Mouse (Mus musculus): ENCODE data around the gene Zfp704. TPM values are rescaled to one million over a fixed set of nuclear protein-coding genes. Genes with fewer than 3 reads are reported as not detected.

Gene Zfp704
- polyA plus RNA-seq, 1 experiment: 4.0 TPM

DNA sequence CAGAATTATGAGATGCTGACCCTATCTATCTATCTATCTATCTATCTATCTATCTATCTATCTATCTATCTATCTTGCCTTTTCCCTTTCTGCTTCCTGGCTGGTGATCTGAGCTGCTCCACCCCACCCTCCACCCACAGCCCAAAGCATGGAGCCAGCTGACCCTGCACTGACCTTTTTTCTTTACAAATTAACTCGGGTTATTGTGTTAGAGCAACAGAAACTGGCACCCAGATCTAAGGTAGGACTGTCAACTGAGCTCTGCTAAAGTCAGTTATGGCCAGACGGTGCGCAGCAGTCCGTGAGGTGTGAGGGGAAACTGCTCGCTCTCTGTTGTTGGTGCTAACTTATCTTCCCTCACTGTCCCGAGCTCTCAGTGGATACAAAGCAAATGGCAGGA is 87.9 kb downstream of the Zfp704 start:
- peaks cover 12% of the 10 kb centered on the region; the same call in 1 of the 2 replicates for H3K4me1 ChIP-seq (ENCODE audit: control insufficient read depth, insufficient read depth, insufficient read length, low read length)
- no peak overlapping the region for H3K4me3 ChIP-seq (ENCODE audit: insufficient read depth, low read depth, low read length)
- H3K27ac ChIP-seq (replicated peaks; ENCODE audit: low read depth, low read length): no peak overlapping the region

DNA sequence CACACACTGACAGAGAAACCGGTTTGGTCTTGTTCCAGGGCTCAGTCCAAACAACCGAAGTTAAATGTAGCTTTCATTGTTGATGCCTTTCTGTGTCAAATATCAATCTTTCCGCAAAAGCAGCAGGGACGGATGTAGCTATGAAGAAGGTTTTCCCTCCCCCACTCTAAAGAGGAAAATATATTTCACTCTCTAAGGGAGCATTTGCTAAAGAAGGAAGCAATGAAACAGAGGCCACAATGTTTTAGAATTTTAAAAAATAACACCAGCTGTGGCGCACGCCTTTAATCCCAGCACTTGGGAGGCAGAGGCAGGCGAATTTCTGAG is 89.2 kb downstream of the Zfp704 start:
- peaks cover 12% of the 10 kb centered on the region; the same call in 1 of the 2 replicates for H3K4me1 ChIP-seq (ENCODE audit: control insufficient read depth, insufficient read depth, insufficient read length, low read length)
- peak overlapping the region; percentile 36; the same call in 1 of the 2 replicates for H3K27ac ChIP-seq (replicated peaks; ENCODE audit: low read depth, low read length)
- H3K4me3 ChIP-seq (ENCODE audit: insufficient read depth, low read depth, low read length): no peak overlapping the region; the same call in 1 of the 2 replicates

DNA sequence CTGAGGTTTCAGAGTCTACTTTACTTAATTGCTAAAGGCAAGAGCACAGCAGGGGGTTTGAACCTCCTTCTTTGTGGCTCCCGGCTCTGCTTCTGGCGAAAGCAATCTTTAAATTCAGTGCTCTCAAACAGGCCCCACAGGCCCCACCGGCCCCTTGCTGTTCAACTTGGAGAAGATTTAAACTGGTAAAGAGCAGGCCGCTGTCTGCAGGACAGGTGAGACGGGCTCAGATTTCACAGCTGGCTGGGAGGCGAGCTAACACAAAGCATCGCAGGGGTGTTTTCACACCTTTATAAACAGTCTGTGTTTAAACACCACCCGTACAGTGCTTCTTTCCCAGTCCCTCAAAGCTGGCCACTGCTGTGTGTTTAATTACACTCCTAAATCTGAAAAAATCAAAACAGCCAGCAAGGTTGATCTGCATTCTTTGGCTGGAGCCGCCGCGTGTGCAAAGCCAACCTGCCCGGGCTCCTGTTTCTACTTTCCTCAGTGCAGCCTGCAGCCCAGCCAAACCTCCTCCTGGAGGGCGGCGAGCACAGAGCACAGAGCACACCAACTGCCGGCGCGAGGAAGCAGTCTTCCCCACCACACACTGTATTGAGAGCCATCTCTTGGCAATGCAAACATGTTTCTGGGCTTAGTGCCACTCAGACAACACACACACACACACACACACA is 89.7 kb downstream of the Zfp704 start:
- Histone ChIP-seq H3K4me1 (ENCODE audit: control insufficient read depth, insufficient read depth, insufficient read length, low read length) (peaks cover 15% of the 10 kb centered on the region; the same call in 1 of the 2 replicates), H3K27ac (replicated peaks; ENCODE audit: low read depth, low read length) (peak overlapping the region; percentile 36; the same call in 1 of the 2 replicates), H3K4me3 (ENCODE audit: insufficient read depth, low read depth, low read length) (no peak overlapping the region; the same call in 1 of the 2 replicates)

DNA sequence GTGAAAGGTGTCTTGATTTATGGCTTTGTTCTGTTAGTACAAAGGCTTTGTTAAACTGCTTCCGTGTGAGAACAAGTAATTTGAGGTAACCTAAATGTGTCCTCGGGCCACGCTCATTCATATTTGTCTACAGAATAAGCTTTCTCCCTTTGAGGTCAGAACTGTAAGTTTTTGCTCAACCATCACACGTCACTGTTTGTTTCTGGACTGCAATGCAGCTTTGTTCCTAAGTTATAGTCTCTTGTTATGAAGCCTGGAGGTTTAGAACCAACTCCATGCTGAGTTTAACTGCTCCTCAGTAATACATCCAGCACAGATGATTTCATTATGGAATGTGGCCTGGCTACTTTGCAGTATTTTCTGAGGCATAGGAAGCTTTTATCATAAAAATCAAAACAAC is 90.4 kb downstream of the Zfp704 start:
- H3K4me3 ChIP-seq (ENCODE audit: insufficient read depth, low read depth, low read length): no peak overlapping the region
- peaks cover 16% of the 10 kb centered on the region; the same call in 1 of the 2 replicates for H3K4me1 ChIP-seq (ENCODE audit: control insufficient read depth, insufficient read depth, insufficient read length, low read length)
- no peak overlapping the region for H3K27ac ChIP-seq (replicated peaks; ENCODE audit: low read depth, low read length)

DNA sequence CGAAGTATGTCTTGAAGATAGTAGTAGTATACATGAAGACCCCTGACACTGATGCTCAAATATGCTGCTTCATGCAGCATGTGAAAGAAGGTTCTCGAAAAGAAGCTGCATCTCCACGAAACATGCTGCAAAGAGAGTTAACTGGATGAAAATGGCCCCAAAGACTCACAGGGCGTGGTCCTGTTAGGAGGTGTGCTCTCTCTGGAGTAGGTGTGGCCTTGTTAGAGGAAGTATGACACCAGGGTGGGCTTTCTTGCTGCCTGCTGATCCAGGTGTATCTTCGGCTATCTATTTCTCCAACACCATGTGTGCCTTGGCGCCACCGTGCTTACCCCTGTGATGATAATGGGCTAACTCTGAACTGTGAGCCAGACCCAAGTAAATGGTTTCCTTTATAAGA is 90.9 kb downstream of the Zfp704 start:
- peaks cover 16% of the 10 kb centered on the region; the same call in 1 of the 2 replicates for H3K4me1 ChIP-seq (ENCODE audit: control insufficient read depth, insufficient read depth, insufficient read length, low read length)
- no peak overlapping the region for H3K4me3 ChIP-seq (ENCODE audit: insufficient read depth, low read depth, low read length)
- no peak overlapping the region for H3K27ac ChIP-seq (replicated peaks; ENCODE audit: low read depth, low read length)

DNA sequence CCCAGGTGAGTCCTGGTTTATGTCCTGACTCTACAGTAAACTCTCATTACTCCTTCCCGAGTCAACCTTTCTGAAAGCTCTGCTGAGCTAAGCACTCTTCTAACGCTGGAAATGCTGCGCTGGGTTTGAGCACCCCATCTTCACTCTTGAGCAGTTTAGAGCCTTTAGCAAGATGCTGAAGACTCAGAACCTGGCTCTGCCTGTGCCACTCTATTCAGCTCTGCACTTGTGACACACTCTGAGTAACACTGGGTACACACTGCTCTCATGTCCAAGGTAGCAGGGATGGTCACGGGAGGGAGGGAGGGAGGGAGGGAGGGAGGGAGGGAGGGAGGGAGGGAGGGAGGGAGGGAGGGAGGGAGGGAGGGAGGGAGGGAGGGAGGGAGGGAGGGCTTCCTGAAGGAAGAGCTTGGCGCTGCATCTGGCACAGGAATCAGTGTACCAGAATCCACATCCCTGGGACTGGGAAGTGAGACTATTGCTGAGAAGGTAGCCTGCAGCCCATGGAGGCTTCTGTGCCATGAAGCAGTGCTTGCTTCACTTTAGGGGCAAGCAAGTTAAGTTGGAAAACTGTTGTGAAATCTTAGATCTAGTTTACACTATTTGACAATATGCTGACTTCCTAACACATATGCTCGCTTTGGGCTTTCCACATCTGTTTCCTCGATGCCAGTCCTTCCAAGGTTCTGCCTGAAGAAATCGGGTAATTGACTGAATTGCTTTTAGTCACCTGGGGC is 93.6 kb downstream of the Zfp704 start:
- Histone ChIP-seq H3K4me3 (ENCODE audit: insufficient read depth, low read depth, low read length) (no peak overlapping the region), H3K27ac (replicated peaks; ENCODE audit: low read depth, low read length) (no peak overlapping the region), H3K4me1 (ENCODE audit: control insufficient read depth, insufficient read depth, insufficient read length, low read length) (peaks cover 16% of the 10 kb centered on the region; the same call in 1 of the 2 replicates)

DNA sequence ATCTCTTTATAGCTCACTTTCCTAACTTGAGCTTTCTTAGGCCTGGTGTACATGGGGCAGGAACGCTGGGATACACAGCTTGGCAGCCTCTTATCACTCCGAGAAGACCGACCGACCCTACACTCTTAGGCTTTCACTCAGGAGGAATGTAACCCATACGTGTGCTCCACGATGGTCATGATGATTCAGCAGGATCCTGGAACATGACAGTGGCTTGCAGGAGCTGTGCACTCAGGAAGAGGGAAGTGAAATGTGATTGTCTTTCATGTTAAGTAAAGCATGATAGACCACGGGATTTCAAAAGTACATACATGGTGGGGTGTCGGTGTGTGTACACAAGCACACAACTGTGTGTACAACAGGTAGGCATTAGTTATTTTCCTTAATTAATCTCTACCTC is 94.4 kb downstream of the Zfp704 start:
- H3K27ac ChIP-seq (replicated peaks; ENCODE audit: low read depth, low read length): no peak overlapping the region
- H3K4me1 ChIP-seq (ENCODE audit: control insufficient read depth, insufficient read depth, insufficient read length, low read length): peaks cover 12% of the 10 kb centered on the region; the same call in 1 of the 2 replicates
- H3K4me3 ChIP-seq (ENCODE audit: insufficient read depth, low read depth, low read length): no peak overlapping the region

DNA sequence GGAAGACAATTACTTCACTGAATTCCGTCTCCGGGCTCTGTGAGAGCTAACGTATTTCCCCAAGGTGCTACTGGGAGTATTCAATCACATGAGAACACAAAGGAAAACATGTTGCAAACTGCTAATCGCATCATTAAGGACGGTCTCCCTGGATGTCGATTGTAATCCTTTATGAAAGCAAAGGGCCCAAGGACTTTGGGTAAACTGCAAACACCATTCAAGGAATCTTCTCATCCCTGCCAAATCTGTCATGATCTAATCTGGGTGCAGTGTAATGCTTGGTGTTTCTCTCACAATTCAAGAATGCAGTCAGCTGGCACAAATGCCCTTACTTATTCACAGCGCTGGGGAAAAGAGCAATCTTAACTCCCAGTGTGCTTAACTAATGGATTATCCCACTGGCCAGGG is 96.2 kb downstream of the Zfp704 start:
- peaks cover 8% of the 10 kb centered on the region; the same call in 1 of the 2 replicates for H3K4me1 ChIP-seq (ENCODE audit: control insufficient read depth, insufficient read depth, insufficient read length, low read length)
- H3K27ac ChIP-seq (replicated peaks; ENCODE audit: low read depth, low read length): no peak overlapping the region
- H3K4me3 ChIP-seq (ENCODE audit: insufficient read depth, low read depth, low read length): no peak overlapping the region

DNA sequence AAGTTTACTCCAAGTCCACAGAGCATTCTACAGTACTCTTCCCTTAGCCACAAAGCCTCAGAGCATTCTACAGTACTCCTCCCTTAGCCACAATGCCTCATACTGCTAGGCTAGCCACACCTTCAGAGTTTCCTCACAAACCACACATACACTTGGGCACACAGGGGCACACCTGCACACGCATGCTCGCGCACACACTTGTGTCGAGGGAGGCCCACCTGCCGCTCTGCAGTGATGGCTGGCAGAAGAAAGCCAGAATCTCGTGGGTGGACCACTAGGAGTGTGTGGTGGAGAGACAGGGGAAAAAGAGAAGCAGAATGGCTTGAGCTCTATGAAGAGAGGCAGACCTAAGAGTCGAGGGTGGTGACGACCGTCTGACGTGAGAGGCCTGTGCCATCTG is 97.7 kb downstream of the Zfp704 start:
- 0 out of 2 replicates have a peak, but pooled peaks cover 4% of the 10 kb centered on the region for H3K4me1 ChIP-seq (ENCODE audit: control insufficient read depth, insufficient read depth, insufficient read length, low read length)

DNA sequence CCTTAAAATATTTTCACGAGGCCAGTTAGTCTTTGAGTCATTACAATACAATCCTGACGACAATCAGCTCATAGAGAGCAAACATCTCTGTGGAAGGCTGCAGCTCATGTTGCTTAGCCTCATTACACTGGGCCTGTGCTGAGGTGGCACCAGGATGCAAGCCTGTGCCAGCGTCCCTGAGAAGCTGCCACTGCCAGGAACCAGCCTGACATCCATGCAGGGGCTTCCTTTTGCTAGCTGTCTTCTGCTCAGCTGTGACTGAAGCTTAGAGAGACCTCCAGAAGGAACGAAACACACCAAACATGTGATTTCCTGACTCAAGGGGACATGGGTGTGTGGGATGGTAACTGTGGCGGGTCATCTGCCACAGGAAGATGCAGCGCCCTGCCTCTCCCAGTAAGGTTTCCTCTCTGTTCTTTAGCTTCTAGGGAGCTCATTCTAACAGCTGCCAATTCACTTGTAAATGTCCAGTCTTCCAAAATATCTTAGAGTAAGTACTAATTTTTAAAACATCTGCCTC is 104.1 kb downstream of the Zfp704 start:
- Histone ChIP-seq H3K27ac (replicated peaks; ENCODE audit: low read depth, low read length) (no peak overlapping the region), H3K4me3 (ENCODE audit: insufficient read depth, low read depth, low read length) (no peak overlapping the region), H3K4me1 (ENCODE audit: control insufficient read depth, insufficient read depth, insufficient read length, low read length) (peaks cover 3% of the 10 kb centered on the region)

More for the DNA sequence above, 97.7 kb downstream of the Zfp704 start:
- no peak overlapping the region for H3K27ac ChIP-seq (replicated peaks; ENCODE audit: low read depth, low read length)
- no peak overlapping the region for H3K4me3 ChIP-seq (ENCODE audit: insufficient read depth, low read depth, low read length)

DNA sequence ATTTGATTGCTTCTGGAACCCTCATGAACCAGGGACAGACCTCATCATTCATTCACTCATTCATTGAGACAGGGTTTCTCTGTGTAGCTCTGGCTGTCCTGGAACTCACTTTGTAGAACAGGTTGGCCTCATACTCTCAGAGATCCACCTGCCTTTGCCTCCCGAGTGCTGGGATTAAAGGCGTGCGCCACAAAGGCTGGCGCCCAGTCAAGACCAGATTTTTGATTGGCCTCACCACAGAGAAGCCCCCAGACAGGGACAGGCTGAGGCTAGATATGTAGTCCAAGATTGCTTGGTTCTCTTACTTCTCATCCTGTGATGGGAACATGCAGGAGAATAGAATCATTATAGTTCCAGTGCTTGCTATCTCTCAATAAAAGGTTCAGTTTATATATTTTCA is 105.5 kb downstream of the Zfp704 start:
- H3K27ac ChIP-seq (replicated peaks; ENCODE audit: low read depth, low read length): no peak overlapping the region
- H3K4me3 ChIP-seq (ENCODE audit: insufficient read depth, low read depth, low read length): no peak overlapping the region
- H3K4me1 ChIP-seq (ENCODE audit: control insufficient read depth, insufficient read depth, insufficient read length, low read length): peaks cover 9% of the 10 kb centered on the region

DNA sequence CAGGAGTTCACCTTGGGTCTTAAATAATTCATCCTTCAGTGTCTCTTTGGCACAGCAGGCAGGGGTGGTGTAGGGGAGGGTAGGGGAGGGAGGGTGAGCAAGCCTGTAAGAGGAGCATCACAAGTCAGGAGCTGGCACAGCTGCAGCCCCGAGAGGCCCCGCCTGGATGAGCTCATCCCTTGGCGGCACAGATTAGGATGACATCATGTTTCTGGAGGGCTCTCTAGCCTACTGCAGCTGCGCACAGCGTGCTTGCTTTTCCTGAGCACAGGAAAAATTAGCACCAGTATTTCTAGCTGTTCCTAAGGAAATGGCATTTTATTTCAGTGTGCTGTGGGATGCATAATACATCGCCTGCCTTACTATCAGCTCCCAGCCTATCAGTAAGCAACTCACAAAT is 109.2 kb downstream of the Zfp704 start:
- Histone ChIP-seq H3K27ac (replicated peaks; ENCODE audit: low read depth, low read length) (no peak overlapping the region), H3K4me1 (ENCODE audit: control insufficient read depth, insufficient read depth, insufficient read length, low read length) (peaks cover 11% of the 10 kb centered on the region), H3K4me3 (ENCODE audit: insufficient read depth, low read depth, low read length) (no peak overlapping the region)

DNA sequence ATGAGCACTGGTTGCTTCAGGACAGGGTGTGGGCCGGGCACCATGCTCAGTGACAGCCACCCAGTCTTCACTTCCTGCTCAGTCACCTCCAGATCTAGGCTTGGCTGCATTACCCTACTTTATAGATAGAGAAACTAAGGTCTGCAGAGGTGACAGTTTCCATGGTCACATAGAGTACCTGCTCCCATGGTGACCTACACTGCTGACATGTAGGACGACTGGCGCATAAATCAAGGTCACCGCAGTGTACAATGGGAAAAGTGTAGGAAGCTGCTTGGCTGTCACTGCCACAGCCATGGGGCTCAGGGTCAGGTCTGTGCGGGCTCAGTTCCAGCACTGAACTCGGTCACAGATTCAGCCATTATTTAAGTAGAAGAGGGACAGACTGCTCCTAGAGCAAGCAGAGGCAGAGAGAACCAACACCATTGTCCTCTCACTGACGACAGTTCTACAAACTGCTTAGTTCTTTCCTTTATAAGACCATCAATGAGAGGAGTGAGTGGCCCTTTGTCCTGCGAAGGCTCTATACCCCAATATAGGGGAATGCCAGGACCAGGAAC is 109.8 kb downstream of the Zfp704 start:
- Histone ChIP-seq H3K27ac (replicated peaks; ENCODE audit: low read depth, low read length) (peak overlapping the region; percentile 55), H3K4me3 (ENCODE audit: insufficient read depth, low read depth, low read length) (no peak overlapping the region), H3K4me1 (ENCODE audit: control insufficient read depth, insufficient read depth, insufficient read length, low read length) (peaks cover 9% of the 10 kb centered on the region)

DNA sequence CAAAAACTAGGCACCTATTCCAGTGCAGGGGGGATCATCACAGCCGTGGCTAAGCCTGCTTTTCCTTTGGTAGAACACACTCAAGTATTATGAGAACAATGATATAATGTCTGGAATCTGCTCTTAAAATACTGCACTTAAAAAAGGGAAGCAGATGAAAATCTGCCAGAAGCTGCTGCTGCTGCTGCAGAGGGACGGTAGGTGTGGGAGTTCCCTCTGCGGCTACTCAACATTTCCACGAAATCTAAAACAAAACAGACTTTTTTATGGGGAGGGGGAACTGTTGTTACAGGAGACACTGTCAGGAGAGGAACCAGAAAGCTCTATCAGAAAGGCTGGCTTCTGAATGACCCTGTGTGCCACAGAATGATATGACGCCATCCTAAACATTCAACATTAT is 110.4 kb downstream of the Zfp704 start:
- H3K27ac ChIP-seq (replicated peaks; ENCODE audit: low read depth, low read length): no peak overlapping the region
- H3K4me1 ChIP-seq (ENCODE audit: control insufficient read depth, insufficient read depth, insufficient read length, low read length): peaks cover 9% of the 10 kb centered on the region
- no peak overlapping the region for H3K4me3 ChIP-seq (ENCODE audit: insufficient read depth, low read depth, low read length)

DNA sequence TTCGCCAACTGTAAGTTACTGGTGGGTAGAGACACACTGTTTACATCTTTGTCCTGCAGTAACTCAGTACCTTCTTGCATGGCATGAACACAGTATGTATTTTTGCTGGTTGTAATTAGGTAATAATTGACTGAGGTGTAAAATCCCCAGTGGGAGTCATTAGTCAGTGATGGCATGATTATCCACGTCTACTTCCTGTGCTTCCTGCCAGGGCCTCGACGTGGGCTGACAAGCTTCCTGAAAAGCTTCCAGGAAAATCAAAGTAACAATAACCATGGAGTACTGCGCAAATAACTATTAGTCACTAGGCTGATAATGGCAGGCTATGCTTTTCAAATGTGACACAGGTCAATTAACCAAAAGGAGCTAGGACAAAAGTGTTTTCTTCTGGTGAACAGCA is 112.6 kb downstream of the Zfp704 start:
- Histone ChIP-seq H3K4me1 (ENCODE audit: control insufficient read depth, insufficient read depth, insufficient read length, low read length) (peaks cover 9% of the 10 kb centered on the region), H3K4me3 (ENCODE audit: insufficient read depth, low read depth, low read length) (no peak overlapping the region), H3K27ac (replicated peaks; ENCODE audit: low read depth, low read length) (no peak overlapping the region)
